Mouse (Mus musculus): ENCODE measurements around the gene Bbs4.
A peak's percentile ranks its signal among the peaks of the same experiment; 100 is the strongest.

DNA sequence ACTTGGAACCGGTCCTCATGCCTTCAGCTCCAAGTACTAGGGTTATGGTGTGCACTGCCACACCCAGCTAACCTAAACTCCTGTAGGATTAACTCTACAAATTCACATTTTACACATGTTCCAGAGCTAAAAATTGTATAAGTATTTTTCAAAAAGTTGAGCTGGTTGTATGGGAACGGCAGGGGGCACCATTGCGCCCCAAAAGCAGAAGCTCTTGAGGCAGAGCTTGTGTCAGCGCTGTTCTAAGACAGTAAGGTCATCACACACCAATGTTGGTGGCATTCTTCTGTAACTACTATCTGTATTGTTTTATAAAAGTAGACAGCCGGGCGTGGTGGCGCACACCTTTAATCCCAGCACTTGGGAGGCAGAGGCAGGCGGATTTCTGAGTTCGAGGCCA, 13.3 kb downstream of the Bbs4 start:
- TF ChIP-seq CTCF (IDR thresholded peaks at IDR 0.05; ENCODE audit: low read depth) (peak; percentile 70), EP300 (IDR thresholded peaks at IDR 0.05; ENCODE audit: low read depth) (no peak)

Measured in liver, postnatal 0 days (tissue).